Mouse (Mus musculus) cerebellum, adult 2 months (tissue): ENCODE data around the gene Hoxa1.

Source experiments
- CTCF ChIP-seq: fragments of 200-500 bp; IDR thresholded peaks from 2 replicates; pipeline ENCODE4 v1.5.1; 2011; ENCODE audit warnings: low read depth, mild to moderate bottlenecking, control low read depth, low read length, moderate library complexity, borderline replicate concordance; ENCODE audit not compliant: insufficient read depth
- POLR2A ChIP-seq: fragments of 200-500 bp; IDR thresholded peaks from 2 replicates; pipeline ENCODE4 v1.6.1; 2011; ENCODE audit warnings: low read length, control low read depth, borderline replicate concordance; ENCODE audit not compliant: insufficient read depth

DNA sequence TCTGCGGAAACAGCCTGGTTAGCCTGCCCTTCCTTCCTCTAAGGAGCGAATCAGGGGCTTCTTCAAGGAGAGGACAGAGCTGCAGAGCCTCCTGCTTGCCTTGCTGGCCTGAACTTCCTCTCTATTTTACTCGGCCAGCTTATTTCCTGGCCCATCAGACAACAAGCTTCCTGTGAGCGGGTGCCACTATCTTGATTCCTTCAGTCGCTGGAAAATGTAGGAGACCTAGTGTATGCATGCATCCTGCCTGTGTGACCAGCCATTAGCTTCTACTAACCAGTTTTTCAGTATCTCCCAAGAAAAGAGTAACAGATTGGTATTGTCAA lies 12.7 kb upstream of the Hoxa1 start:
- TF ChIP-seq CTCF (no peak), POLR2A (no peak)
